Mouse (Mus musculus) ES-CJ7 (cell line): ENCODE data around the gene Tmem184a.

Experiments used
- DNase-seq: peaks from one replicate; pipeline ENCODE4 v3.0.0; 2011; ENCODE audit warnings: low read depth, low spot score

Tmem184a gene

GRCm38 (mm10) chr5:139813963-139814381 lies 5.7 kb downstream of the Tmem184a start:
- DNase-seq, result no peak

- no peak for DNase-seq
Observed at GRCm38 (mm10) chr5:139813126-139813490, 6.6 kb downstream of the Tmem184a start.

GRCm38 (mm10) chr5:139812398-139813125 lies 7.2 kb downstream of the Tmem184a start:
- DNase-seq, result no peak

- DNase-seq, result no peak
Observed at GRCm38 (mm10) chr5:139811677-139812397, 7.9 kb downstream of the Tmem184a start.

- DNase-seq, result peak; percentile 84
Observed at GRCm38 (mm10) chr5:139809397-139809796, 10.3 kb downstream of the Tmem184a start.

- DNase-seq, result no peak
Observed at GRCm38 (mm10) chr5:139805924-139806323, 13.8 kb downstream of the Tmem184a start.

GRCm38 (mm10) chr5:139804573-139805111 lies 15.1 kb downstream of the Tmem184a start:
- DNase-seq, result no peak

- no peak for DNase-seq
Observed at GRCm38 (mm10) chr5:139804107-139804551, 15.6 kb downstream of the Tmem184a start.

GRCm38 (mm10) chr5:139803601-139804102 lies 16.1 kb downstream of the Tmem184a start:
- peak; percentile 72 for DNase-seq

GRCm38 (mm10) chr5:139803165-139803564 lies 16.6 kb downstream of the Tmem184a start:
- DNase-seq, result no peak

- DNase-seq, result no peak
Observed at GRCm38 (mm10) chr5:139801880-139802279, 17.8 kb downstream of the Tmem184a start.

GRCm38 (mm10) chr5:139801231-139801630 lies 18.5 kb downstream of the Tmem184a start:
- DNase-seq, result no peak

GRCm38 (mm10) chr5:139799801-139800590 lies 19.7 kb downstream of the Tmem184a start:
- DNase-seq, result no peak

GRCm38 (mm10) chr5:139799041-139799440 lies 20.7 kb downstream of the Tmem184a start:
- no peak for DNase-seq

- no peak for DNase-seq
Observed at GRCm38 (mm10) chr5:139798168-139798900, 21.4 kb downstream of the Tmem184a start.

- peak; percentile 45 for DNase-seq
Observed at GRCm38 (mm10) chr5:139797473-139798167, 22.1 kb downstream of the Tmem184a start.

GRCm38 (mm10) chr5:139796900-139797299 lies 22.8 kb downstream of the Tmem184a start:
- no peak for DNase-seq

GRCm38 (mm10) chr5:139796001-139796620 lies 23.6 kb downstream of the Tmem184a start:
- no peak for DNase-seq

GRCm38 (mm10) chr5:139794938-139795337 lies 24.8 kb downstream of the Tmem184a start:
- DNase-seq, result no peak

- no peak for DNase-seq
Observed at GRCm38 (mm10) chr5:139794137-139794536, 25.6 kb downstream of the Tmem184a start.
